Mouse (Mus musculus) embryonic fibroblast, embryonic 13.5 days (primary cell): Measurements from ENCODE around the gene Gm3047. TPM values are rescaled to one million over a fixed set of nuclear protein-coding genes. Genes with fewer than 3 reads are reported as not detected.
"Not testable (repeated sequence)": the region's sequence is repeated elsewhere in the genome, so short reads cannot be mapped to it uniquely, and the experiment has no call there.

Experiments
- H3K27ac ChIP-seq: 2 replicates; pipeline ENCODE4 v1.5.1; 2012; ENCODE audit warnings: low read length, control low read depth, inconsistent platforms; ENCODE audit not compliant: insufficient read depth
- H3K4me1 ChIP-seq: 2 replicates; pipeline ENCODE4 v1.6.1; 2011; ENCODE audit warnings: low read length; ENCODE audit not compliant: control insufficient read depth, insufficient read depth
- H3K4me3 ChIP-seq: 2 replicates; pipeline ENCODE4 v1.5.1; 2011; ENCODE audit warnings: mild to moderate bottlenecking, control low read depth, low read length; ENCODE audit not compliant: insufficient read depth
- polyA plus RNA-seq: library from polyadenylated mRNA; stranded (reverse); fragments of >200 nt; gene quantifications from 2 replicates; pipeline ENCODE4 v1.2.4, GENCODE M21; 2011; ENCODE audit warnings: low read depth; ENCODE audit not compliant: missing spikeins, insufficient read length

Gene Gm3047
- not detected in 2 replicates for polyA plus RNA-seq

DNA sequence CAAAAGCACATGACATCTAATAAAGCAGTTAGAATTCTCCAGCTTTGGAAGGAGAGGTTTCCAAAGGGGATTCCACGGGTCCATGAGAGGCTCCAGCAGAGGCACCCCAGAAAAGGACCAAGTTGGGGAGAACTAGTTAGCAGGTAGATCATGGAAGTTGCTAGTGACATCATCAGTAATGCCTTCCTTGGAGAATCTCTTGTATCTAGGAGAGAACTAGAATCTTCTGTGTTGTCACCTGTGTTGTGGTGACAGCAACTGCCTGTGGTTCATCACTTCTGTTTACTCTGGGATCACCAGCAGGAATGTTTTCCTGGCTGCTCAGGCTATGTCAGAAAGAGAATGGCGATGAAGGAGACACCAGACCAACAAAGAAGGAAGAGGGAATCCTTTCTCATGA lies at the start of gene Gm3047:
TSS of gene Gm3047 (plus strand) at position 301 of the 400 bp plus-strand sequence.
- H3K27ac ChIP-seq, H3K4me1 ChIP-seq, H3K4me3 ChIP-seq: not testable (repeated sequence)

Other genes starting within 250 kb of the Gm3047 start
- gene Gm3149, start 238.1 kb upstream of the Gm3047 start, polyA plus RNA-seq, result not detected in 2 replicates
- 0.27 and 0.32 TPM in 2 replicates for gene 2610042L04Rik, start 220.6 kb upstream of the Gm3047 start, polyA plus RNA-seq
- gene Gm3159, start 157.9 kb upstream of the Gm3047 start, polyA plus RNA-seq, result not detected in 2 replicates
- not detected in 2 replicates for gene Gm3164, start 140.0 kb upstream of the Gm3047 start, polyA plus RNA-seq
- not detected in 2 replicates for gene Gm3173, start 124.4 kb upstream of the Gm3047 start, polyA plus RNA-seq
- not detected in 2 replicates for gene Gm3182, start 73.7 kb upstream of the Gm3047 start, polyA plus RNA-seq
- not detected in 2 replicates for gene Gm8159, start 76.9 kb downstream of the Gm3047 start, polyA plus RNA-seq
- gene Gm3239, start 108.8 kb downstream of the Gm3047 start, polyA plus RNA-seq, result not detected in 2 replicates
- not detected in 2 replicates for gene Gm7876, start 153.8 kb downstream of the Gm3047 start, polyA plus RNA-seq
- gene Gm3252, start 171.4 kb downstream of the Gm3047 start, polyA plus RNA-seq, result not detected in 2 replicates
- not detected in 2 replicates for gene Gm9602, start 220.9 kb downstream of the Gm3047 start, polyA plus RNA-seq